Mouse (Mus musculus) bone marrow macrophage, adult 2 months (primary cell): Measurements from ENCODE around the gene Adssl1. TPM values are rescaled to one million over a fixed set of nuclear protein-coding genes. Genes with fewer than 3 reads are reported as not detected.

Experiments
- H3K27ac ChIP-seq: 2 replicates; pipeline ENCODE4 v1.5.1; 2012; ENCODE audit warnings: low read depth, low read length; ENCODE audit not compliant: insufficient read depth
- H3K4me1 ChIP-seq: 2 replicates; pipeline ENCODE4 v1.6.1; 2012; ENCODE audit warnings: low read length; ENCODE audit not compliant: control insufficient read depth, insufficient read depth
- H3K4me3 ChIP-seq: 2 replicates; pipeline ENCODE4 v1.5.1; 2012; ENCODE audit warnings: mild to moderate bottlenecking, low read length, moderate library complexity; ENCODE audit not compliant: insufficient read depth
- CTCF ChIP-seq: IDR thresholded peaks from 2 replicates; pipeline ENCODE4 v1.5.1; 2012; ENCODE audit warnings: low read depth, mild to moderate bottlenecking, low read length, moderate library complexity
- POLR2A ChIP-seq: IDR thresholded peaks from 2 replicates; pipeline ENCODE4 v1.6.1; 2012; ENCODE audit warnings: mild to moderate bottlenecking, low read depth, low read length, borderline replicate concordance
- polyA plus RNA-seq: library from polyadenylated mRNA; stranded (reverse); fragments of >200 nt; gene quantifications from 2 replicates; pipeline ENCODE4 v1.2.4, GENCODE M21; 2012; ENCODE audit not compliant: missing spikeins, insufficient read depth, insufficient read length

Adssl1 gene
- polyA plus RNA-seq, 1 experiment = 38.5 TPM

DNA sequence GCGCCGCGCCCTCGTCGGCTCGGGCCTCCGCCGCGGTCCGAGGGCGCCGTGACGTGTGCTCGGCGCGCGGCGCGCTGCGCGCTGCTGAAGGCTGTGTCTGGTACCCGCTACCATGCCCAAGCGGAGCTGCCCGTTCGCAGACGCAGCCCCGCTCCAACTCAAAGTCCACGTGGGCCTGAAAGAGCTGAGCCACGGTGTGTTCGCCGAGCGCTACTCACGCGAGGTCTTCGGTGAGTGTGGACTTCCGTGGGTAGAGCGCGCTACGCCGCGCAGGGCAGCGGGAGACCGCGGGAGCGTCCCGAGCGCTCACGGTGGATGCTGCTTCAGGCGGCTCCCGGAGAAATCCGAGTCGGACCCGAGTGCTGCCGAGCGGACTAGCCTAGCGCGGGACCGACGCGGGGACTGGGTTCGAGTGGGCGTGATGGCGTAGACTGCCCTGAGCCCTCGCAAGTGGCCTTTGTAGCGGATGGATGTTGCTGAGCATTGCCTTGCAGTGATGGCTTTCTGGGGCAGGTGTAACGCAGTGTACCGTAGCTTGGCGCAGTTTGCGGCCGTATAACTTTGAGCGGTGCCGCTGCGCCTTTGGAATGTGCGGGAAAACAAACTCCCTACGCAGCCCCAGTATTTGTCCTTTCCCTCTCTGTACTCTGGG lies 25.1 kb downstream of the Adssl1 start:
- Histone ChIP-seq H3K4me1 (peaks cover 17% of the 10 kb centered on the region), H3K4me3 (peak overlapping the region; percentile 97), H3K27ac (peak overlapping the region; percentile 49; the same call in 1 of the 2 replicates)
- TF ChIP-seq POLR2A = 0 out of 2 replicates have a peak, but pooled peaks have one; percentile 10
- TF ChIP-seq CTCF = no peak

DNA sequence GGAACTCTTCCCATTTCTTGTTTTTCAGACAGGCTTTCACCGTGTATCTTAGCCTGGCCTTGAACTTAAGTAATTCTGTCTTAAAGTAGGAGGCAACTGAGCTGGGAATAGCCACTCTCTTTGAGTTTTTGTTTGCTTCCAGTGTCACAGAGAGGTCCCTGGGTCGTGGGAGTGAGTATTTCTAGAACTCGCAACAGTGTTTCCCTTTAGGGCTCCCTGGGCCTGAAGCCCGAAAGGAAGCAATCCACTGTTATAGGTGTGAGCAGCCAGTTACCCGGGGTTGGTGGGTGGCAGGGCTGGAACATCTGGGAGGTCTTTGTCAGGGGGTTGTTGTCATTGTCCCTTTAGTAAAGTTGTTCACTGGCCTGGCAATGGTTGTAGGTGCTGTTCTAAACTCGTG lies 26.3 kb downstream of the Adssl1 start:
- Histone ChIP-seq H3K4me3 (peak overlapping the region; percentile 97), H3K27ac (no peak overlapping the region), H3K4me1 (peaks cover 17% of the 10 kb centered on the region)
- TF ChIP-seq CTCF = no peak
- no peak for TF ChIP-seq POLR2A

DNA sequence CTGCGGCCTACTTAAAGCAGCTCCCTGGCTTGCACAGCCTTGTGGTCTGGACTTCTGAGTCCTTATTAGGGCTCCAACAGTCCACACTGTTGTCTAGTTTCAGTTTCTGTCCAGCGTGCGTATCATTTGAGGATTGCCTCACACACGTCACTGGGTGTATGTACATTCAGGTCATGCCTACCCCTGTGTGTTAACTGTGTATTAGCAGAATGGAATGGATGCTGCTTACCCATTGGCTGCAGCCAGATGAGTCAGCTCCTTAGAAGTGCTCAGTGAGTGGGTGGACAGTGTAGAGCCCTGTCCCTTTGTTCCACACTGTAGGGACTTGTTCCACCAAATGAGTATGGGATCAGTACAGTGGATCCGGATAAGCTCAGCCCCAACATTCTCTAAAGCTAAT lies 28.2 kb downstream of the Adssl1 start:
- Histone ChIP-seq H3K27ac (no peak overlapping the region), H3K4me1 (peaks cover 15% of the 10 kb centered on the region), H3K4me3 (no peak overlapping the region)
- TF ChIP-seq POLR2A = no peak
- TF ChIP-seq CTCF = no peak

DNA sequence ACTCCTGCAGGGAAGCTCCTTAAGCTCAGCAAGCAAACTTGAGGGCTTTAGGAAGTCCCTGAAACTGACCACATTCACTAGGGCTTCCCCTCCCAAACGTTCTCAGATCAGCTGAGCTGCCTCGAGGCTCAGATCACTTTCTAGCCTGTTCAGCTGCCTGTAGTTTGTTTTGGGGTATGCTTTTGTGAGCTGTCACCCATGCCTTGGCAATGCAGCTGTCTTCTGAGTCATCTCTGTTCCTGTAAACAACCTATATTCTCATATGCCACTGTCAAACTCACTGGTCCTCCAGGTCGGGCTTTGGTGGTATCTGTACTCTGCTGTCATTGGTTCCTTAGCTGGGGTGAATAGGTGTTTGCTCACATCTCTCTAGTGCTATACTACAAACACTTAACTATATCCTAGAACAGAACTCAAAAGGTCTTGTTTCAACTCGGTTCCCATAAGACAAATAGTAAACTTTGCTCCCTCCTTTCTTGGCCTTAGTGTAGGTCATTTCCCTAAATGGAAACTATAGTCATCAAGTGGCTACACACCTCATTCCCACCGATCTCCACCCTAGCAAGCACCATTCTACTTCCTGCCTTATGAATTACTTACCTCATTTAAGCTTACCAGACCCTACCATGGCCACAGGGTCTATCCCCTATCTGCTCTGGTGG lies 32.1 kb downstream of the Adssl1 start:
- 0 out of 2 replicates have a peak, but pooled peaks cover under 1% of the 10 kb centered on the region for H3K4me1 ChIP-seq
- no peak overlapping the region for H3K27ac ChIP-seq
- TF ChIP-seq CTCF (no peak), POLR2A (no peak)
- H3K4me3 ChIP-seq = no peak overlapping the region

DNA sequence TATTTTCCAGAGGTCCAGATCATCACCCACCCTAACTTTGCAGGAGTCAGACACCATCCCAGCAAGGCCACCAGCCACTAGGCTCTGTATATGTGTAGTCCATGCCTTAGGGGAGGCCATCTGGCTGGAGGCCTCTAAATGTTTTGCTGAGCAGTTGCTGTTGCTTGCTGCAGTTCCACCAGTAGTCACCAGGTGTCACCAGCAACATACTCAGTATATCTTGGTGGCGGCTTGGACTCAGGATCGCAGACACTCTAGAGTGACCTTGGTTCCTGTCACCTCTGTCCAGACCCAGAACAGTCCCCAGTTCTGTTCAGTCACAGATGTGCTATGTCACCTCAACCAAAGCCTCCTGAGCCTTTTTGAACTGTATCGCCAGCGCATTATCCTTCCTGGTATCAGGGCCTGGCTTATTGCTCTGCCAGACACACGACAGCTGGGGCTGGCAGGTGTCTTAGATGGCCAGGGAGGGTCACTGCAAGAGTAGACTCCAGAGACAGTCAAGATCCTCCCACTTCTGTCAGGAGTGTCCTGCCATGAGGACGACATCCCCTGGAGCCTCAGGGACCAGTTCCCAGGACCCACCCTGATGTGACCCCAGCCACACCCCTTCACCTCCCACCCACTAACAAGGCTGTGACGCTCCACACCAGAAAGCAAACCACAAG lies 33.4 kb downstream of the Adssl1 start:
- H3K27ac ChIP-seq = no peak overlapping the region
- no peak overlapping the region for H3K4me3 ChIP-seq
- TF ChIP-seq CTCF = peak; percentile 64
- no peak for TF ChIP-seq POLR2A
- H3K4me1 ChIP-seq = no peaks in the 10 kb centered on the region

DNA sequence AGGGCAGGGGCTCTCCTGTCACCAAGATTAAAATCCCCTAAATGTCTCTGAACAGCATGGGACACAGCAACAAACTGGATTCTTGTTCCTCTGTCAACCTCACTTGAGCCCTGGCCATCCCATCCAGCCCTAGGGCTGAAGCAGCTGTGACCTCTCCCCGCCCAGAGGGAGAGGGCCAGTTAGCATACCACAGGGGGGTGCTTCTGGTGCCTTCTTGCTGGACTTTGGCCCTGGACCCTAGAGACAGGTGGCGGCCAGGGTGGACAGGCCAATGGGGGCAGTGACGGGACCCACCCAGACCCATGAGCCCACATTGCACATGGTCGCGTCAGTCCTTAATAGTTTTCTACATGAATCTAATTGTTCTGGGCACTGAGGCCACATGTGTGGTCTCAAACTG lies 34.2 kb downstream of the Adssl1 start:
- Histone ChIP-seq H3K4me3 (no peak overlapping the region), H3K4me1 (no peaks in the 10 kb centered on the region), H3K27ac (no peak overlapping the region)
- TF ChIP-seq CTCF = no peak
- no peak for TF ChIP-seq POLR2A

DNA sequence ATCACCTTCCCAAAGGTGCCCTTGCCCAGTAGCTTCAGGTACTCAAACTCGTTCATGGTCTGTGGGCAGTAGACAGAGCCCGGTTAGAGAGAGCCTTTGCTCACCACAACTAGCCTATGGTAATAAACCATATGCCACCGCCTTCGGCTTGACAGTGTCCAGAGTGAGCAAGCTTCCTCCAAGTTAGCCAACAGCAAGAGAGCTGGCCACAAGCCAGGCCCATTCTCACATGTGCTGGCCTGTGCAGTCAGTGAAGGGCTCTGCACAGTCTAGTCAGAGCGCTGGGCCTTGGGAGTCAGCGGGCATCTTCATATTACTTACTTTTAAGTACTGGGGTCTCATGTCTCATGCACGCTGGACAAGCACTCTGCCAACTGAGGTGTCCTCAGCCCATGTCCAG lies 38.8 kb downstream of the Adssl1 start:
- TF ChIP-seq CTCF (no peak), POLR2A (no peak)
- H3K4me3 ChIP-seq = no peak overlapping the region
- H3K4me1 ChIP-seq = no peaks in the 10 kb centered on the region
- no peak overlapping the region for H3K27ac ChIP-seq

DNA sequence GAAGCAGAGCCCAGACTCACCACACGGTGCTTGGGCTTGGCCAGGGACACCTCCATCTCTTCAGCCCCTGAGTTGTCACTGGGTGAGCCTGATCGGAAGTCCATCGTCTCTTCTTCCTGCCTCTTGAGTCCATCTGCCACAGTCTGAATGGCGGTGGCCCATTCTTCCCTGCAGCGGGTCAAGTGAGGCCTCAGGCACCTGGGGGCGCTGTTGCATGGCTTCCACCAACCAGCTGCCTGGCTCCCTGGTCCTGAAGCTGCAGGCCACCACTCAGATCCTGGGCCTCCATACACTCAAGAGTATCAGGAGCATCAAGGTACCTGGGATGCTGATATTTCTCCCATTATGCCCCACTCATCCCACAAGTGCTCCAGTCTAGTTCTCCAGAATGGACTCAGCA lies 39.3 kb downstream of the Adssl1 start:
- no peak overlapping the region for H3K4me3 ChIP-seq
- no peaks in the 10 kb centered on the region; the same call in 1 of the 2 replicates for H3K4me1 ChIP-seq
- H3K27ac ChIP-seq = no peak overlapping the region
- TF ChIP-seq POLR2A = no peak
- 0 out of 2 replicates have a peak, but pooled peaks have one; percentile 21 for TF ChIP-seq CTCF

DNA sequence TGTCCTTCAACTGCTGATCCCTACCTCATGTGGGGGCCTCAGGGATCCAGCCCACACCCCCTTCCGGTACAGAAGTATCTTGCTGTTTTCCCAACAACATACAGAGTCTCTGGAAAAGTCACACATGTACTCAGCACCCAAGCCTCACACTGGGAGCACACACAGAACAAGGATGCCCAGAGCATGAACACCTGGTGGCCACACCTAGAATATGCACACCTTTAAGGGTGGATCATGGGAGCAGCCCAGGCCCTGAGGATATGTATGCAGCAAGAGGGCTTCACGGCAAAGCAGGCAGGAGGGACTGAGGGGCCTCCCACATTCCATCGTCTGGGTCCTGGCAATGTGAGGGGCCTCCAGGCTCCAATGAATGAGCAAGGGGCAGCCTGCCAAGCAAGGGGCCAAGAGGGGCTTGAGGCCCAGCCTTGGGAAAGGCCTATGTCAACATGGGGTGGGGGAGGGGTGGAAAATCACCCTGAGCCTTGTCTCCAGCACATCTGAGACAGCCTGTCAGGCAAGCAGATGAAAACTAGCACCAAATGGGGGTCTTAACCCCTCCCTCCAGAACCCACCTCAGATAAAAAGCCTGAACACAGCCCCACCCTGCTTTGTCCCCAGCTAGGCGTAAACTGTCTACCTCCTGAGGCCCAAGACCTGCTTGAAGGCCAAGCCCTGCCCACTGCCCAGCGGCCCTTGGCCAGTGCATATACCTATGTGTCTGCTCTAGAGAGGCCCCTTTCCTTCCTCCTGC lies 40.9 kb downstream of the Adssl1 start:
- peaks cover 6% of the 10 kb centered on the region for H3K4me1 ChIP-seq
- no peak overlapping the region for H3K4me3 ChIP-seq
- no peak overlapping the region for H3K27ac ChIP-seq
- TF ChIP-seq CTCF (no peak), POLR2A (no peak)
